Mouse (Mus musculus) layer of hippocampus, adult 9-10 months (tissue): ENCODE measurements around the gene Bag3.

Experiments
- DNase-seq: peaks from one replicate; pipeline ENCODE4 v3.0.0; 2022; ENCODE audit warnings: low spot score

The Bag3 gene

GRCm38 (mm10) chr7:128537676-128538075 lies 14.3 kb downstream of the Bag3 start:
- DNase-seq, result no peak

DNA sequence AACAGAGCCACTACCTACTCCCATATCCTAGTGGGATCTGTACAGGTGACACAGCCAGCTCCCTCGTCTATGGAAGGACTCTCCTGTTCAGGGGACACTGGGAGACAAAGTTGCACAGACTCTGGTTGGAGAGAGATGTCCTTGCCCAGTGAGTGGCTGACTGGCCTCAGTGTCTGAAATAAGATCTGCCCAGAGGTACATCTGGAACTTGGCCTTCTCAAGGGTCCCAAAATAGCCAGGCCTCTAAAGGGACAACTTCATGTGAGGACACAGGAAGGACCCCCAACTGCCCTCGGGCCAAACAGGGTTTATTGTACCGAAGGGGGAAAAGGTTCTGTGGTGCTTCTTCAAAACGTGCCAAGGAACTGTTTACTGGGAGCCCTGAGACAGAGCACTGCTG lies 14.8 kb downstream of the Bag3 start:
- no peak for DNase-seq

DNA sequence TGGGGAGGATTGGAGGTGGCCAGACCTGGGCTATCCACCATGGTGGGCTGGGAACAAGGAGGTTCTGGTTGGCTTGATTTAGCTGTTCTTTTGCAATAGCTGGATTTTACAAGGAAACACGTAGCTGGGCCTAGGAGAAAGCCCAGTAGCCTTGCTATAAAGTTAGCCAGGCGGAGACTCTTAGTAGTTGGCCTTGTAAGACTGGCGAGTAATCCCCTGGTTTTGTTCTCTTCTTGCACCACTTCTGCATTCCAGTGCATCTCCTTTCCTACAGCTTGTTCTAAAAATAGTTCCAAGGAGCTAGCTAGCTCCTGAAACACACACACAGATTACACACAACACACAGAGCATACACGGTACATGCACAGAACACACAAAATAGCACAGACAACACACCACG lies 15.4 kb downstream of the Bag3 start:
- no peak for DNase-seq

GRCm38 (mm10) chr7:128540111-128540510 lies 16.7 kb downstream of the Bag3 start:
- DNase-seq, result no peak

DNA sequence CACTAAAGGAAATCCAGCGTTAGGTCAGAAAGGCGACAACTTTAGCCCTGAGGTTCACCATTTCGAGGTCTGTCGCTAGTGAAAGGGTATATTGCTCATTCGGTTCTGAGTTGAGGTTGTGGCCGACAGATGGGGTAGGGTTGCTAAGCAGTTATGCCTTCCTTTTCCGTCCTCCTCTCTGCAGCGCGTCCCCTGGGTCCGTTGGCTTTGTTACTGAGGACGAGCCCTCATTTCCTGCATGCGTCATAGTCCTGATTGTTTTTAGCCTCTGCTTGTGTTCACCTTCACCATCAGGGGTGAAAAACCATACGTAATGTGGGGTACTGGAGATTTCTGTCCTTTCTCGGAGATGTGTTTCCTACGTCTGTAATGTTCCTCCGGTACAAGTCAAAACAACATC lies 17.3 kb downstream of the Bag3 start:
- DNase-seq, result no peak

GRCm38 (mm10) chr7:128541186-128541585 lies 17.8 kb downstream of the Bag3 start:
- DNase-seq, result no peak

- no peak for DNase-seq
Observed at GRCm38 (mm10) chr7:128541771-128542170, 18.4 kb downstream of the Bag3 start.

DNA sequence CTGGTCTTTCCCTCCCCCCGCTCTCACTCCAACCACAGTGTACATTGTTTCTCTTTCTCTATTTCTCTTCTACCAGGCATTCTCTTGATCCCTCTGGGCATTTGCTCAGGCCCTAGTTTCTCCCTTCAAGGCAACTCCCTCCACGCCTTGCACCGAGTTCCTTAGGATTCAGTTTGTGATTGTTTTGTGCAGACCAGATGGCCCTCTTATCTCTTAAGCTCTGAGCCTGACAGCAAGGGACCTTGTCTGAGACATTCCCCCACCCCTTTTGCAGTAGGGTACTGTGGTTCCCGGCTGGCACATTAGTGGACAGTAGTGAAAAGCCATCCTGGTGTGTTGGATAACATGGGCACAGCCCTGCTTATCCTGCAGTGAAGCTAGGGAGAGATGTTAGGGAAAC lies 19.1 kb downstream of the Bag3 start:
- DNase-seq, result no peak

DNA sequence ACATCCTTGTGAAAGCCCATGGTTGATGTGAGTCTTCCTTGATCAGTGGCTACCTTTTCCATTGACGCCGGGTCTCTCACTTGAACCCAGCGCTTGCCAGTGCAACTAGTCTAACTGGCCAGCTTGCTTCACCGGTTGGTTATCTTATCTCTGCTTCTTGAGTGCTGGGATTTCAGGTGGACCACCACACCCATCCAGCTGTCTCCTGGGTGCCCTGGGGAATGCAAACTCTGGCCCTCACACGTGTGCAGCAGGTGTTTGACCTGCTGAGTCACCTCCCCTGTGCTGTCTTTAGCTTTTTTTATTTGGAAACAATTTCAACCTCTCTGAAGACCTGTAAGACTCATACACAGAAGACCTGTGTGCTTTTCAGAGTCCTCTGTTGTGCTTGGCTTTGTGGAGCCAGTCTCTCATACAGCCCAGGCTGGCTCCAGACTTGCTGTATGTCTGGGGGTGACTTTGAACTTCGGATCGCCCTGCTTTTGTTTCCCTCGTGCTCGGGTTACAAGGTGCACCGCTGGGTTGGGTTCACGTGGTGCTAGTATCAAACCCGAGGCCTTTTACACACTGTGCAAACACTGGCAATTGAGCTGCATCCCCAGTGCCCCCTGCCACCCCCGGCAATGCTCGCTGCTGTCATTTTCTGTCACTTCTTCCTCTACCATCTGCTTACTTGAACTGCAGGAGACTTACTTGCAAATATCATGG lies 19.9 kb downstream of the Bag3 start:
- DNase-seq, result no peak

DNA sequence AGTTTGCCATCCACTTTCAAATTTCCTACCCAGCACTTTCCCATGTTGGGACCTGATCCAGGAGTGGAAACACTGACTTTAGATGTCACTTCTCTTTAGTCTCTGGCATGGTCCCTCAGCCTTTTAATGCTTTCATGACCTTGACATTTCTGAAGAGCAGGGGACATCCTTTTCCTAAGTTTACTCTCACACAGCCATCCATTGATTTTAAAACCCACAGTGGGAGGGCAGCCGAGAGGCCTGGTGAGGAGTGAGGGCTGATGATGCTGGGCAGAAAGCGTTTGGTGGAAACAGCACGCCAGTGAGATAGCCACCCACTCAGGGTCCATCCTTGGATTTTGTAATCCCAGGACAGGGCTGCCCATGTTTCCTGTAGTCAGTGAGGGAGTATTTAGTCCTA lies 20.5 kb downstream of the Bag3 start:
- no peak for DNase-seq

- DNase-seq, result no peak
Observed at GRCm38 (mm10) chr7:128544566-128545262, 21.3 kb downstream of the Bag3 start.

DNA sequence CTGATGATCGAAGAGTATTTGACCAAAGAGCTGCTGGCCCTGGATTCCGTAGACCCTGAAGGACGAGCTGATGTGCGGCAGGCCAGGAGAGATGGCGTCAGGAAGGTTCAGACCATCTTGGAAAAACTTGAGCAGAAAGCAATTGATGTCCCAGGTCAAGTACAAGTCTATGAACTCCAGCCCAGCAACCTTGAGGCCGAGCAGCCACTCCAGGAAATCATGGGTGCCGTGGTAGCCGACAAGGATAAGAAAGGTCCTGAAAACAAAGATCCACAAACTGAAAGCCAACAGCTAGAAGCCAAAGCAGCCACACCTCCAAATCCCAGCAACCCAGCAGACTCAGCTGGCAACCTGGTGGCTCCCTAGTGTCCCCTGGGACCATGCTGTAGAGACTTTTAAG lies 22.6 kb downstream of the Bag3 start:
- no peak for DNase-seq

- DNase-seq, result no peak
Observed at GRCm38 (mm10) chr7:128549137-128549536, 25.7 kb downstream of the Bag3 start.

DNA sequence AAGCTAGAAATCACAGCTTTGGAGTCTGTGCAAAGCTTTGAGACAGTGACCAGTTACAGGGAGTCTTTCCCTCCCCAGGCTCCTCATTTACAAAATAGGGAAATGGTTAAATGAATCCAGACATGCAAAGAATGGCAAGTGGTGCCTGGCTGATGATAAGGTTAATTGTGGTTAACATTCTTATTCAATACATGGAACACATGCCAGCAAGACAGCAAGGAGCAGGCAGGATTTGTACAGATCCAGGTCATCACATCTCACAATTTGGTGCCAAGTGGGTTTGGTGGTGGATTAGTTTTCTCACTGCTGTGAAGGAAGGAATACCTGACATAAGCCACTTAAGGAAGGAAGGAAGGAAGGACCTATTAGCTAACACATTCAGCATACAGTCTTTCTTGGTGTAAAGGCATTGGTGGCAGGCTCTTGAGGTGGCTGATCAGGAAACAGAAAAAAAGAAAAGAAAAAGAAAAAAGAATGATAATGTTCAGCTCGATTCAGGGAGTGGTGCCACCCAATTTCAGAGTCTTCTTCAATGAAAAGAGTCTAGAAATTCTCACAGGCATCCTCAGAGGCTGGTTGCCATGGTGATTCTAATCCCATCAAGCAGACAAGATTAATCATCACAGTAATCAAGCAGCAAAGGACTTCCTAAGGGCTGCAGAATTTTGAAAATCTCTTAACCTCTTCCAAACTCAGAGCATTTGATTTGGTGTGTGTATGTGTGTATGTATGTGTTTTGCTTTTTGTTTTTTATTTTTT lies 27.1 kb downstream of the Bag3 start:
- DNase-seq, result no peak

- no peak for DNase-seq
Observed at GRCm38 (mm10) chr7:128551087-128551457, 27.7 kb downstream of the Bag3 start.

DNA sequence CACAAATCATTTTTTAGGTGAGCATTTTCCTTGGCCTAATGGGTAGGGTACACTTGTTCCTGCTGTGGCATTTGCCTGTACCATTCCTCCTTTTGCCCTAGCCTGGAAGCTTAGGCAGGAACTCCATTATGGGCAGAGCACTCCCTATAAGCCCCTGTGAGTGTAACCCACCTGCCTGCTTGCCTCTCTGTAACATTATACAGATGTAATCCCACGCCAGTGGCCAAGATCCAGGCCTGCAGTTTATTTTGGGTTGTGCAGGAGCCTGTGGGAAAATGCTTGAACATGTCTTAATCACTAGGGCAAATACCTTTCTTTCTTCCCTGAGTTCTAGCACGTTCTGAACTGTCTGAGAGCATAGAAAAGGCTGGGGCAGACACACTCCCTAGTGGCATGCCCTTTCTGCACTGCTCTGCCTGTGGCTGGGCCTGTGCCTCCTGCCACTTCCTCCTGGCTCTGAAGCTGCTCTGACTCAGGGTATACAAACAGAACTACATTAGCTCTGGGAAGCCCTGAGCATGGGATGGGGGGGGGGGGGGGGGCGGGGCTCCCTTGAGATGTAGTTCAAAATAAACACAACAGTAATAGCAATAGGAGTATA lies 29.8 kb downstream of the Bag3 start:
- no peak for DNase-seq

DNA sequence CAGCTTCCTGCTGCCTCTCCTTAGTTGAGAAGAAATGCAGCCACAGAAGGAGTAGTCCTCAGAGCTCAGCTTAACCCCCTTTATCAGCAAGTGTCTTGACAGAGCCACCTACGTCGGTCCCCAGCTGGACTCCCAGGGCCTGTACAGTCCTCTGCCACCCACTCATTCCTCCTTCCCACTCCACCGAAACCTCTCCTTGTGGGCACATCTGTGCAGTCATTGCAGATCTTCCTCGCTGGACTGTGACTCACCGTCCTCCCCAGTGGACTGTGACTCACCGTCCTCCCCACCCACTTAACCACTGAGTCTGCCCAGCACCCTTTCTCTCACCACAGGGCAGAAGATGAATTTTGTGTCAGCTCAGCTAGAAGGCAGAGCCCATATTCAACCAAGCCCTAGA lies 31.1 kb downstream of the Bag3 start:
- DNase-seq, result no peak

DNA sequence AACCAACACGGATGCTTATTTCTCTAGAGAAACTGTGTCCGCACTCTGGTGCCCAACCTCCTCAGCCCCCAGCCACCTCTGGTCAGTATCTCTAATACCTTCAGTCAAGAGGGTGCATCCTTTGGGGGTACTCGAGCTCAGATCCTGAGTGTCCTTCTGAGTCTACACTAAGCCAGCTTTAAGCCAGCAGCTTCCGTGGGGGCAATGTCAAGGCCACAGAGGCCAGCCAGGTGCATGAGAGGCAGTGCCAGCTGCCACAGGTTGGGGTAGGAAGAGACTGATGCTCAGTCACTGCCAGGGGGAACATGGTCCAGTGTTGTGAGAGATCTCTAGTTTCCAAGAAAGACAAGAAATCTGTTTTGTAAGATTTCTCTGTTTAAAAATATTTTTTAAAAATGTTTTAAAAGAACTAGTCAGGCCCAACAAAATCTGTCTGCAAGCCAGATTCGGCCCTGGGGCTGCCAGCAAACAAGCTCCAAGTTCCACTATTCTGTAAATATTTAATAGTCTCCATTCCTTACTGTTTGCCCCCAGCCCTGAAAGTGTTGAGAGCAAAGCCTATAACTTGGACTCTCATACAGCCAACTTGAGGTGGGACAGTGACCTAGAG lies 31.8 kb downstream of the Bag3 start:
- DNase-seq, result no peak

DNA sequence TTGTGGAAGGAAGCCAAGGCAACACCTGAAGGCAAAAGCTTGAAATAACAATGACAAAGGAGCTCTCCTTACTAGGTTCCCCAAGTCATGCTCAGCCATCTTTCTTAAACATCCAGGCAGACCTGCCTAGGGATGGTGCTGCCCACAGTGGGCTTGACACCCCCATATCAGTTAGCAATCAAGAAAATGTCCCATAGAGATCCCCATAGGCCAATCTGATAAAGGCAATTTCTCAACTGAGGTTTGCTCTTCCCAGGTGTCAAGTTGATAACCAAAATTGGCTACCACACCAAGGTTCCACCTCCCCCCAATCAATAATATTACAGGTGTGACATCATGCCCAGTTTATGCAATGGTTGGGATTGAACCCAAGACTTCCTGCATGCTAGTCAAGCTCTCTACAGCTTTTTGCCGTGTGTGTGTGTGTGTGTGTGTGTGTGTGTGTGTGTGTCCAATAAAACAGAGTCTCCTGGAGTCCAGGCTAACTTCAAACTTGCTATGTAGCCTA lies 33.6 kb downstream of the Bag3 start:
- no peak for DNase-seq

- DNase-seq, result no peak
Observed at GRCm38 (mm10) chr7:128563373-128563772, 40.0 kb downstream of the Bag3 start.

- no peak for DNase-seq
Observed at GRCm38 (mm10) chr7:128566311-128566710, 42.9 kb downstream of the Bag3 start.

GRCm38 (mm10) chr7:128567561-128568244 lies 44.3 kb downstream of the Bag3 start:
- no peak for DNase-seq
